Comparison of ENCODE assay signal across 27 mouse cellular contexts in genomic region chr1:165233806-165234205, GRCm38 (mm10). TPM values are rescaled to one million over a fixed set of nuclear protein-coding genes. Genes with fewer than 3 reads are reported as not detected.
DNase-seq lines count a peak whose midpoint lies in the region; ATAC-seq lines count a peak whose summit lies in the region.
"Had no signal": no experiment of that assay in that cellular context is flagged by ENCODE, and none has a peak within 500 bp of the region (broad histone marks: within the 10 kb centered on the region; RNA-seq: fewer than 3 reads in every experiment).

No protein-coding gene starts in this region.

- peaks cover 23% of the 10 kb centered on the region for H3K4me1 ChIP-seq in heart, embryonic 15.5 days (replicated peaks)
- H3K4me1 ChIP-seq in heart, embryonic 10.5 days = peaks cover 22% of the 10 kb centered on the region
- H3K4me1 ChIP-seq in liver, embryonic 11.5 days (replicated peaks; ENCODE audit: control insufficient read depth, insufficient read depth, low read length) = peaks cover 9% of the 10 kb centered on the region
- H3K4me1 ChIP-seq in liver, embryonic 15.5 days (replicated peaks) = peaks cover 32% of the 10 kb centered on the region

- H3K9me3 ChIP-seq in heart, embryonic 15.5 days (replicated peaks) = no peaks in the 10 kb centered on the region
- no peaks in the 10 kb centered on the region for H3K9me3 ChIP-seq in heart, embryonic 10.5 days
- no peaks in the 10 kb centered on the region for H3K9me3 ChIP-seq in liver, embryonic 11.5 days (ENCODE audit: control insufficient read depth, low read length)
- H3K9me3 ChIP-seq in liver, embryonic 15.5 days (replicated peaks) = no peaks in the 10 kb centered on the region
- H3K9me3 ChIP-seq: forebrain, embryonic 15.5 days; limb, embryonic 10.5 days; midbrain, embryonic 15.5 days; neural tube, embryonic 15.5 days; stomach, embryonic 15.5 days had no signal

- no peak overlapping the region for H3K9ac ChIP-seq in heart, embryonic 15.5 days
- 0 out of 2 replicates have a peak overlapping the region, but pooled peaks have one; percentile 34 for H3K9ac ChIP-seq in liver, embryonic 11.5 days (ENCODE audit: low read depth, low read length)
- H3K9ac ChIP-seq in liver, embryonic 15.5 days = no peak overlapping the region
- H3K9ac ChIP-seq: forebrain, embryonic 15.5 days; liver, embryonic 14.5 days; midbrain, embryonic 15.5 days; neural tube, embryonic 15.5 days; stomach, embryonic 15.5 days had no signal

- no peak for ATAC-seq in heart, embryonic 15.5 days (replicated peaks; ENCODE audit: insufficient number of reproducible peaks, insufficient read depth, low FRiP score, low read depth)
- ATAC-seq in liver, embryonic 11.5 days (replicated peaks; ENCODE audit: low FRiP score) = no peak
- ATAC-seq in liver, embryonic 15.5 days (ENCODE audit: insufficient read depth) = no peak
- ATAC-seq: forebrain, embryonic 15.5 days; hindbrain, embryonic 16.5 days; intestine, embryonic 16.5 days; midbrain, embryonic 15.5 days had no signal

- H3K4me3 ChIP-seq in heart, embryonic 15.5 days = no peak overlapping the region
- no peak overlapping the region for H3K4me3 ChIP-seq in heart, embryonic 10.5 days
- H3K4me3 ChIP-seq in liver, embryonic 11.5 days (ENCODE audit: low read depth, low read length) = no peak overlapping the region
- no peak overlapping the region for H3K4me3 ChIP-seq in liver, embryonic 15.5 days (replicated peaks)
- H3K4me3 ChIP-seq: forebrain, embryonic 15.5 days; heart, adult 2 months; limb, embryonic 10.5 days; midbrain, embryonic 15.5 days; myocyte; neural tube, embryonic 15.5 days; stomach, embryonic 15.5 days had no signal

- no peaks in the 10 kb centered on the region for H3K27me3 ChIP-seq in heart, embryonic 15.5 days
- H3K27me3 ChIP-seq in heart, embryonic 10.5 days (ENCODE audit: insufficient read depth, poor library complexity, severe bottlenecking) = no peaks in the 10 kb centered on the region
- H3K27me3 ChIP-seq in liver, embryonic 11.5 days (replicated peaks; ENCODE audit: control insufficient read depth, insufficient read depth, low read length) = no peaks in the 10 kb centered on the region
- no peaks in the 10 kb centered on the region for H3K27me3 ChIP-seq in liver, embryonic 15.5 days
- H3K27me3 ChIP-seq: forebrain, embryonic 15.5 days; midbrain, embryonic 15.5 days; neural tube, embryonic 15.5 days; stomach, embryonic 15.5 days had no signal

- peak; percentile 61 for DNase-seq in adrenal gland, postnatal 14 days
- no peak for DNase-seq in adrenal gland, postnatal 25 days
- DNase-seq in heart, embryonic 10.5 days (ENCODE audit: low spot score) = no peak
- DNase-seq in liver, embryonic 11.5 days (ENCODE audit: low spot score) = no peak
- DNase-seq in liver = no peak
- no peak for DNase-seq in yolk sac, embryonic 10.5 days (ENCODE audit: low spot score)
- DNase-seq: cerebellum, adult 11 months; cerebellum, postnatal 14 days; embryo, embryonic 11 days; gastrocnemius, postnatal 14 days; heart, adult 2 months; layer of hippocampus, adult 9-11 months; lung, postnatal 10 days; right cerebral cortex, postnatal 25 days; thymus, adult 18-20 months; thymus, postnatal 4 days had no signal

- 44% methylated on average over 2 of the region's 2 CpGs for WGBS in heart, embryonic 15.5 days
- WGBS in heart, embryonic 10.5 days = 49% methylated on average over 2 of the region's 2 CpGs
- 73% methylated on average over 2 of the region's 2 CpGs for whole genome bisulfite sequencing in liver, embryonic 11.5 days
- WGBS in liver, embryonic 15.5 days (ENCODE audit: insufficient replicate concordance) = 52% methylated on average over 2 of the region's 2 CpGs

- 0 out of 2 replicates have a peak overlapping the region, but pooled peaks have one; percentile 1 for H3K4me2 ChIP-seq in heart, embryonic 15.5 days
- no peak overlapping the region for H3K4me2 ChIP-seq in liver, embryonic 11.5 days
- H3K4me2 ChIP-seq in liver, embryonic 15.5 days = no peak overlapping the region
- H3K4me2 ChIP-seq: forebrain, embryonic 15.5 days; midbrain, embryonic 15.5 days; neural tube, embryonic 15.5 days; stomach, embryonic 15.5 days had no signal

- H3K36me3 ChIP-seq in heart, embryonic 15.5 days = no peaks in the 10 kb centered on the region
- H3K36me3 ChIP-seq in heart, embryonic 10.5 days = no peaks in the 10 kb centered on the region
- no peaks in the 10 kb centered on the region for H3K36me3 ChIP-seq in liver, embryonic 11.5 days (ENCODE audit: control insufficient read depth, insufficient read depth, low read length)
- H3K36me3 ChIP-seq in liver, embryonic 15.5 days (replicated peaks) = no peaks in the 10 kb centered on the region
- H3K36me3 ChIP-seq: forebrain, embryonic 15.5 days; limb, embryonic 10.5 days; midbrain, embryonic 15.5 days; neural tube, embryonic 15.5 days; stomach, embryonic 15.5 days had no signal

- peak overlapping the region; percentile 32; the same call in 1 of the 2 replicates for H3K27ac ChIP-seq in heart, embryonic 15.5 days
- H3K27ac ChIP-seq in heart, embryonic 10.5 days = no peak overlapping the region
- no peak overlapping the region for H3K27ac ChIP-seq in liver, embryonic 11.5 days (ENCODE audit: low read depth, low read length)
- 0 out of 2 replicates have a peak overlapping the region, but pooled peaks have one; percentile 41 for H3K27ac ChIP-seq in liver, embryonic 15.5 days (replicated peaks)
- H3K27ac ChIP-seq: forebrain, embryonic 15.5 days; heart, adult 2 months; limb, embryonic 10.5 days; liver, embryonic 14.5 days; midbrain, embryonic 15.5 days; neural tube, embryonic 15.5 days; stomach, embryonic 15.5 days had no signal

RNA-seq across cellular contexts. Expression of gene Tiprl, which starts 3.0 kb away (rescaled TPM):
- total RNA-seq in adrenal gland, postnatal 14 days (2021) = 50.1 and 51.3 TPM in 2 replicates
- 39.8 and 54.2 TPM in 2 replicates for total RNA-seq in adrenal gland, postnatal 25 days (2021)
- 86.6 and 87.5 TPM in 2 replicates for polyA plus RNA-seq in heart, embryonic 15.5 days (2015; fragmentation: Nextera tagmentation; extraction: Ambion mirVana)
- polyA plus RNA-seq in heart, embryonic 10.5 days (2016; fragmentation: Nextera tagmentation; extraction: Ambion mirVana) = 87.9 and 92.0 TPM in 2 replicates
- polyA plus RNA-seq in liver, embryonic 11.5 days (2014; fragmentation: Nextera tagmentation; extraction: Ambion mirVana) = 73.0 and 90.6 TPM in 2 replicates
- 36.5 and 38.1 TPM in 2 replicates for polyA plus RNA-seq in liver, embryonic 15.5 days (2015; fragmentation: Nextera tagmentation; extraction: Ambion mirVana)

RNA-seq across cellular contexts. Expression of gene Sft2d2, which starts 39.6 kb away (rescaled TPM):
- 22.0 and 22.3 TPM in 2 replicates for total RNA-seq in adrenal gland, postnatal 14 days (2021)
- total RNA-seq in adrenal gland, postnatal 25 days (2021) = 27.5 and 35.9 TPM in 2 replicates
- 17.3 and 20.6 TPM in 2 replicates for polyA plus RNA-seq in heart, embryonic 15.5 days (2015; fragmentation: Nextera tagmentation; extraction: Ambion mirVana)
- polyA plus RNA-seq in heart, embryonic 10.5 days (2016; fragmentation: Nextera tagmentation; extraction: Ambion mirVana) = 18.8 and 23.6 TPM in 2 replicates
- polyA plus RNA-seq in liver, embryonic 11.5 days (2014; fragmentation: Nextera tagmentation; extraction: Ambion mirVana) = 14.0 and 14.1 TPM in 2 replicates
- polyA plus RNA-seq in liver, embryonic 15.5 days (2015; fragmentation: Nextera tagmentation; extraction: Ambion mirVana) = 7.5 and 8.8 TPM in 2 replicates

Comparison
In these comparisons a context has a peak if more than half of its experiments do, and no peak if none do; other contexts are left out.
1. H3K27ac ChIP-seq: peak in heart, embryonic 15.5 days (single experiment) and liver, embryonic 15.5 days (single experiment); none in heart, embryonic 10.5 days (single experiment) and liver, embryonic 11.5 days (single experiment).